Mouse (Mus musculus): Measurements from ENCODE around the gene Hist1h4d.

The Hist1h4d gene

GRCm38 (mm10) chr13:23593051-23593770, 11.8 kb downstream of the Hist1h4d start:
- no peak for DNase-seq (ENCODE audit: low spot score)

- no peak for DNase-seq (ENCODE audit: low spot score)
Observed at GRCm38 (mm10) chr13:23595185-23595584, 13.8 kb downstream of the Hist1h4d start.

- no peak for DNase-seq (ENCODE audit: low spot score)
Observed at GRCm38 (mm10) chr13:23595622-23596372, 14.4 kb downstream of the Hist1h4d start.

- peak; percentile 89 for DNase-seq (ENCODE audit: low spot score)
Observed at GRCm38 (mm10) chr13:23597957-23598356, 16.6 kb downstream of the Hist1h4d start.

GRCm38 (mm10) chr13:23603182-23603699, 21.8 kb downstream of the Hist1h4d start:
- DNase-seq (ENCODE audit: low spot score) = no peak

- no peak for DNase-seq (ENCODE audit: low spot score)
Observed at GRCm38 (mm10) chr13:23604452-23604851, 23.1 kb downstream of the Hist1h4d start.

GRCm38 (mm10) chr13:23605052-23605451, 23.7 kb downstream of the Hist1h4d start:
- no peak for DNase-seq (ENCODE audit: low spot score)

GRCm38 (mm10) chr13:23609209-23609608, 27.8 kb downstream of the Hist1h4d start:
- no peak for DNase-seq (ENCODE audit: low spot score)

GRCm38 (mm10) chr13:23609844-23610243, 28.4 kb downstream of the Hist1h4d start:
- DNase-seq (ENCODE audit: low spot score) = no peak

GRCm38 (mm10) chr13:23610393-23610792, 29.0 kb downstream of the Hist1h4d start:
- DNase-seq (ENCODE audit: low spot score) = no peak

- DNase-seq (ENCODE audit: low spot score) = no peak
Observed at GRCm38 (mm10) chr13:23611638-23612037, 30.2 kb downstream of the Hist1h4d start.

- no peak for DNase-seq (ENCODE audit: low spot score)
Observed at GRCm38 (mm10) chr13:23620056-23620732, 38.8 kb downstream of the Hist1h4d start.

GRCm38 (mm10) chr13:23620733-23621531, 39.5 kb downstream of the Hist1h4d start, which contains the start of gene Hist1h2be:
Gene Hist1h2be (minus strand): TSS chr13:23621124.
- DNase-seq (ENCODE audit: low spot score) = peak; percentile 93

GRCm38 (mm10) chr13:23621532-23622174, 40.3 kb downstream of the Hist1h4d start:
- DNase-seq (ENCODE audit: low spot score) = peak; percentile 85

GRCm38 (mm10) chr13:23622175-23622671, 40.8 kb downstream of the Hist1h4d start, which contains the start of gene Hist1h1e:
Gene Hist1h1e (minus strand): TSS chr13:23622558.
- peak; percentile 87 for DNase-seq (ENCODE audit: low spot score)

GRCm38 (mm10) chr13:23622861-23623450, 41.6 kb downstream of the Hist1h4d start:
- peak; percentile 54 for DNase-seq (ENCODE audit: low spot score)

- peak; percentile 16 for DNase-seq (ENCODE audit: low spot score)
Observed at GRCm38 (mm10) chr13:23630653-23631052, 49.3 kb downstream of the Hist1h4d start.
